Mouse (Mus musculus): ENCODE results near the gene Ric3.
"Not testable (repeated sequence)": the region's sequence is repeated elsewhere in the genome, so short reads cannot be mapped to it uniquely, and the experiment has no call there.

The Ric3 gene

GRCm38 (mm10) chr7:109083113-109083812, at the start of gene Ric3:
Gene Ric3, minus strand, starts transcription at chr7:109083331.
- DNase-seq (ENCODE audit: low spot score) = no peak

- DNase-seq (ENCODE audit: low spot score) = no peak
Measured at GRCm38 (mm10) chr7:109131565-109131964, 48.4 kb upstream of the Ric3 start.

GRCm38 (mm10) chr7:109129946-109130686, 47.0 kb upstream of the Ric3 start:
- DNase-seq (ENCODE audit: low spot score) = no peak

- peak; percentile 4 for DNase-seq (ENCODE audit: low spot score)
Measured at GRCm38 (mm10) chr7:109129442-109129841, 46.3 kb upstream of the Ric3 start.

GRCm38 (mm10) chr7:109115929-109116328, 32.8 kb upstream of the Ric3 start:
- no peak for DNase-seq (ENCODE audit: low spot score)

- DNase-seq (ENCODE audit: low spot score) = not testable (repeated sequence)
Measured at GRCm38 (mm10) chr7:109115488-109115887, 32.4 kb upstream of the Ric3 start.

GRCm38 (mm10) chr7:109114950-109115349, 31.8 kb upstream of the Ric3 start:
- no peak for DNase-seq (ENCODE audit: low spot score)

GRCm38 (mm10) chr7:109111000-109111399, 27.9 kb upstream of the Ric3 start:
- DNase-seq (ENCODE audit: low spot score) = no peak

- DNase-seq (ENCODE audit: low spot score) = no peak
Measured at GRCm38 (mm10) chr7:109104894-109105293, 21.8 kb upstream of the Ric3 start.

GRCm38 (mm10) chr7:109101167-109101566, 18.0 kb upstream of the Ric3 start:
- no peak for DNase-seq (ENCODE audit: low spot score)

GRCm38 (mm10) chr7:109098145-109099018, 15.3 kb upstream of the Ric3 start:
- DNase-seq (ENCODE audit: low spot score) = peak; percentile 7

GRCm38 (mm10) chr7:109097203-109097602, 14.1 kb upstream of the Ric3 start:
- DNase-seq (ENCODE audit: low spot score) = no peak

GRCm38 (mm10) chr7:109096618-109097017, 13.5 kb upstream of the Ric3 start:
- no peak for DNase-seq (ENCODE audit: low spot score)

GRCm38 (mm10) chr7:109094294-109094693, 11.2 kb upstream of the Ric3 start:
- DNase-seq (ENCODE audit: low spot score) = no peak

GRCm38 (mm10) chr7:109091316-109091715, 8.2 kb upstream of the Ric3 start:
- DNase-seq (ENCODE audit: low spot score) = not testable (repeated sequence)

- no peak for DNase-seq (ENCODE audit: low spot score)
Measured at GRCm38 (mm10) chr7:109086946-109087345, 3.8 kb upstream of the Ric3 start.

GRCm38 (mm10) chr7:109083813-109084184, 668 bp upstream of the Ric3 start:
- no peak for DNase-seq (ENCODE audit: low spot score)

GRCm38 (mm10) chr7:109082269-109083112, 640 bp downstream of the Ric3 start:
- DNase-seq (ENCODE audit: low spot score) = peak; percentile 7

- peak; percentile 2 for DNase-seq (ENCODE audit: low spot score)
Measured at GRCm38 (mm10) chr7:109072326-109072725, 10.8 kb downstream of the Ric3 start.

GRCm38 (mm10) chr7:109069641-109070040, 13.5 kb downstream of the Ric3 start:
- DNase-seq (ENCODE audit: low spot score) = peak; percentile 2

- no peak for DNase-seq (ENCODE audit: low spot score)
Measured at GRCm38 (mm10) chr7:109059536-109059935, 23.6 kb downstream of the Ric3 start.

GRCm38 (mm10) chr7:109050831-109051230, 32.3 kb downstream of the Ric3 start:
- no peak for DNase-seq (ENCODE audit: low spot score)

Measured in adipocyte (in vitro differentiated cells).